Mouse (Mus musculus) layer of hippocampus, adult 2 months (tissue): Measurements from ENCODE around the gene Tuba1c. TPM values are rescaled to one million over a fixed set of nuclear protein-coding genes. Genes with fewer than 3 reads are reported as not detected.

Source experiments
- DNase-seq, 2 experiments: peaks; one replicate each; pipeline ENCODE4 v3.0.0; 2022; ENCODE audit warnings: low spot score in 2 of 2
- H3K27ac ChIP-seq: fragments of 200-600 bp; 2 replicates; pipeline ENCODE4 v1.8.1; 2022
- H3K4me3 ChIP-seq: fragments of 200-600 bp; 2 replicates; pipeline ENCODE4 v1.8.1; 2022; ENCODE audit warnings: mild to moderate bottlenecking
- CTCF ChIP-seq: fragments of 200-600 bp; conservative IDR thresholded peaks from 2 replicates; pipeline ENCODE4 v1.8.1; 2022; ENCODE audit warnings: antibody characterized with exemption, mild to moderate bottlenecking, moderate library complexity
- microRNA-seq, 2 experiments: library from miRNA; unstranded; fragments of <30 nt; microRNA quantifications; one replicate each; pipeline ENCODE4 v1.2.0; 2021
- total RNA-seq, 2 experiments: library from RNA; stranded (reverse); gene quantifications; 2 replicates each; pipeline ENCODE4 v1.2.3; 2021

The Tuba1c gene
- total RNA-seq, 2 experiments from 2014 or later: 49.6 to 51.1 TPM

- H3K27ac ChIP-seq: no peak overlapping the region
- DNase-seq: no peak
- TF ChIP-seq CTCF: no peak
- H3K4me3 ChIP-seq: no peak overlapping the region
Observed at GRCm38 (mm10) chr15:99084618-99085017, 54.9 kb downstream of the Tuba1c start.

- no peak for DNase-seq
- no peak overlapping the region for H3K4me3 ChIP-seq
- no peak for TF ChIP-seq CTCF
- no peak overlapping the region for H3K27ac ChIP-seq
Observed at GRCm38 (mm10) chr15:99085997-99086396, 56.3 kb downstream of the Tuba1c start.

- H3K4me3 ChIP-seq: 0 out of 2 replicates have a peak within 1 kb of the TSS, but pooled peaks have one; percentile 3
- TF ChIP-seq CTCF: peak; percentile 67
- H3K27ac ChIP-seq: no peak within 1 kb of the TSS
- DNase-seq: no peak
Observed at GRCm38 (mm10) chr15:99087253-99088075, 57.8 kb downstream of the Tuba1c start, which contains the start of gene C1ql4. C1ql4 (minus strand) TSS chr15:99087817.

Small RNA genes lying within 50 kb of the gene (microRNA-seq; reads per million reads assigned to microRNA genes)
- 0 reads per million in 2 experiments for gene Mir6960

Other genes starting within 250 kb of the Tuba1c start
- not detected for gene Wnt1, start 240.0 kb upstream of the Tuba1c start, total RNA-seq
- gene Ddn, start 220.4 kb upstream of the Tuba1c start, total RNA-seq: 1,000 to 10,000 TPM; 1,636 to 1,683 TPM
- gene Prkag1, start 198.4 kb upstream of the Tuba1c start, total RNA-seq: 10 to 100 TPM; 50.3 to 51.9 TPM
- gene Kmt2d, start 158.7 kb upstream of the Tuba1c start, total RNA-seq: 100 to 1,000 TPM in 1 of 2 experiments, 10 to 100 TPM in 1; 89.3 to 106 TPM
- 1 to 10 TPM; 8.5 TPM for gene Rhebl1, start 135.4 kb upstream of the Tuba1c start, total RNA-seq
- under 1 TPM; 0.10 to 0.12 TPM for gene Dhh, start 131.4 kb upstream of the Tuba1c start, total RNA-seq
- 10 to 100 TPM; 17.0 to 20.6 TPM for gene Lmbr1l, start 111.7 kb upstream of the Tuba1c start, total RNA-seq
- 100 to 1,000 TPM; 466 to 491 TPM for gene Tuba1b, start 95.3 kb upstream of the Tuba1c start, total RNA-seq
- gene Gm49450, start 76.3 kb upstream of the Tuba1c start, total RNA-seq: not detected
- 100 to 1,000 TPM; 768 to 781 TPM for gene Tuba1a, start 76.2 kb upstream of the Tuba1c start, total RNA-seq
- under 1 TPM; 0.67 to 0.83 TPM for gene Prph, start 25.3 kb downstream of the Tuba1c start, total RNA-seq
- gene Troap, start 44.7 kb downstream of the Tuba1c start, total RNA-seq: under 1 TPM; 0.36 to 0.64 TPM
- gene C1ql4, start 57.9 kb downstream of the Tuba1c start, total RNA-seq: not detected
- gene Dnajc22, start 63.3 kb downstream of the Tuba1c start, total RNA-seq: under 1 TPM in 1 of 2 experiments, not detected in 1; 0.31 TPM
- 10 to 100 TPM; 29.2 to 30.9 TPM for gene Spats2, start 96.0 kb downstream of the Tuba1c start, total RNA-seq
- gene Kcnh3, start 195.0 kb downstream of the Tuba1c start, total RNA-seq: 10 to 100 TPM; 83.5 to 90.4 TPM
- gene Mcrs1, start 222.1 kb downstream of the Tuba1c start, total RNA-seq: 10 to 100 TPM; 73.7 to 77.4 TPM